Mouse (Mus musculus) left cerebral cortex, adult 11 months (tissue): ENCODE measurements around the gene Pafah1b1.

Experiments used
- DNase-seq: peaks from one replicate; pipeline ENCODE4 v3.0.0; 2022; ENCODE audit warnings: low spot score

Gene Pafah1b1

DNA sequence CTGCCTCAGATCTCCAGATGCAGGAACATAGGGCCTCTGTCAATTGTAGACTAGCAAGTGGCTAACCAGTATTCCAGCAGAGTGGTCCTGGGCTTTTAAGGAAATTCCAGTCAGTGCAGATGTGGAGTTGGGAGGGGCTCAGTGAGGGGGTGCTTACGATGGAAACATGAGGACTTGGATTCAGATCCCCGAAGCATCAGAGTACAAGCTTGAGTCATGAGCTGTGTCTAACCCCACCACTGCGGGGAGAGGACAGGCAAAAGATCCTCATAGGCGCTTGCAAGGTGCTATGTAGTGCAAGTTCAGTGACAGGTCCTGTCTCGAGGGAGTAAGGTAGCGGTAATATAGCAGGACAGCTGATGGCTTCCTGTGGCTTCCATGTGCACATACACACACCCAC lies 62.2 kb downstream of the Pafah1b1 start:
- DNase-seq: no peak

DNA sequence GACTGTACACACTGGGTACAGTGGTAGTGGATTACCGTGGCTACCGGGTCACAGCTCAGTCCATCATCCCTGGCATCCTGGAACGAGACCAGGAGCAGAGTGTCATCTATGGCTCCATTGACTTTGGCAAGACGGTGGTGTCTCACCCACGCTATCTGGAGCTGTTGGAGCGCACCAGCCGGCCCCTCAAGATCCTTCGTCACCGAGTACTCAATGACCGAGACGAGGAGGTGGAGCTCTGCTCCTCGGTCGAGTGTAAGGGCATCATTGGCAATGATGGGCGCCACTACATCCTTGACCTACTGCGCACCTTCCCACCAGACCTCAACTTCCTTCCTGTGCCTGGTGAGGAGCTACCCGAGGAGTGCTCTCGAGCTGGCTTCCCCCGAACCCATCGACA lies 62.8 kb downstream of the Pafah1b1 start:
- no peak for DNase-seq

DNA sequence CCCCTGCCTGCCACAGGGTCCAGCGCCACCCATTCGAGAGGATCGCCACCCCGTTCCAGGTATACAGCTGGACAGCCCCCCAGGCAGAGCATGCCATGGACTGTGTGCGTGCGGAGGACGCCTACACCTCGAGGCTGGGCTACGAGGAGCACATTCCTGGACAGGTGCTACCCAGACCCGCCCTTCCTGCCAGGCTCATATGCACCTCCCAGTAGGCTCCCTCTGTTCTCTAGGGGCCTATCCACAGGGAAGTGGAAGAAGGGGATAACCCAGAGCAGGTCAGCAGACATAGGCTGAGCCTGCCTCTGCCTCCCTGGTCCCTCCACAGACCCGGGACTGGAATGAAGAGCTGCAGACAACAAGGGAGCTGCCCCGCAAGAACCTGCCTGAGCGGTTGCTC lies 64.1 kb downstream of the Pafah1b1 start:
- DNase-seq: no peak

- no peak for DNase-seq
Observed at GRCm38 (mm10) chr11:74655941-74656340, 68.5 kb downstream of the Pafah1b1 start.

- DNase-seq: no peak
Observed at GRCm38 (mm10) chr11:74653385-74653784, 71.1 kb downstream of the Pafah1b1 start.

DNA sequence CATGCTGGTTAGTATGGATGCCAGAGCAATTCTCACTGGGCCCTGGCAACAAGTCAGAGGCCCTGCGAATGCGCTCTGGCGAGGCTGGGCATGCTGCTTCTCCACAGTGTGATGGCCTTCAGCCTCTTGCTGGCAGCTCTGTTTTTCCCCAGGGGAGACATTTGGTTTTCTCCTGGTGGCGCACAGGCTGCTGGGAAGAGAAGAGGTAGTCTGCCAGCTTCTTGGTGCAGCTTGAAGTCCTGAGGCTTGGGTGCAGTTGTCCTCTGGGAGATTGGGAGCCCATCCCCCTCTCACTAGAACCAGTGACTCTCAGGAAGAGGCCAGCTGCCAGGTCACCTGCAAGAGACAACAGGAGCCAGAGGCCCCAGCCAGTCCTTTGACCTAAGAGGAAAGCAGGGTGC lies 71.7 kb downstream of the Pafah1b1 start:
- DNase-seq: no peak

- no peak for DNase-seq
Observed at GRCm38 (mm10) chr11:74650576-74651100, 73.8 kb downstream of the Pafah1b1 start.

GRCm38 (mm10) chr11:74649647-74650551 lies 74.6 kb downstream of the Pafah1b1 start:
- no peak for DNase-seq

GRCm38 (mm10) chr11:74649095-74649646 lies 75.3 kb downstream of the Pafah1b1 start, which contains the start of gene Cluh:
TSS of gene Cluh (plus strand) at chr11:74649495.
- peak; percentile 95 for DNase-seq

DNA sequence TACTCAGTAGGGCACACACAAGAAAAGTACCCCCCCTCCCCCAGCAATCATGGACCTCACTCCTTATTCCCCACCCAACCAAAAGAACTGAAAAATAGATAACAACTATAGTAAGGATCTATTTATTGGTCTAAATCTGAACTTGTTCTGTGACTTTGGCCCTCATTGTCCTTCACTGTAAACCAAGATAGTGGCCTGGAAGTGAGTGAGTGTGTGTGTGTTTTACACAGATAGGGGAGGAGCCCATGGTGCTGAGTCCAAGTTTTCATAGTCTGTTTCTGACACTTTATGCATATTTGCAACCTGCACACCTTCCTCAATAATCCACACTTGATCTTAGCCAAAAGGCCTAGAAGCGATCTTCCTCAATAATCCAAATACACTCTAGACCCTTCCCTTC lies 75.8 kb downstream of the Pafah1b1 start:
- no peak for DNase-seq

GRCm38 (mm10) chr11:74647966-74648365 lies 76.5 kb downstream of the Pafah1b1 start:
- DNase-seq: no peak

- no peak for DNase-seq
Observed at GRCm38 (mm10) chr11:74639628-74640027, 84.8 kb downstream of the Pafah1b1 start.

GRCm38 (mm10) chr11:74638791-74639411 lies 85.6 kb downstream of the Pafah1b1 start:
- DNase-seq: no peak

DNA sequence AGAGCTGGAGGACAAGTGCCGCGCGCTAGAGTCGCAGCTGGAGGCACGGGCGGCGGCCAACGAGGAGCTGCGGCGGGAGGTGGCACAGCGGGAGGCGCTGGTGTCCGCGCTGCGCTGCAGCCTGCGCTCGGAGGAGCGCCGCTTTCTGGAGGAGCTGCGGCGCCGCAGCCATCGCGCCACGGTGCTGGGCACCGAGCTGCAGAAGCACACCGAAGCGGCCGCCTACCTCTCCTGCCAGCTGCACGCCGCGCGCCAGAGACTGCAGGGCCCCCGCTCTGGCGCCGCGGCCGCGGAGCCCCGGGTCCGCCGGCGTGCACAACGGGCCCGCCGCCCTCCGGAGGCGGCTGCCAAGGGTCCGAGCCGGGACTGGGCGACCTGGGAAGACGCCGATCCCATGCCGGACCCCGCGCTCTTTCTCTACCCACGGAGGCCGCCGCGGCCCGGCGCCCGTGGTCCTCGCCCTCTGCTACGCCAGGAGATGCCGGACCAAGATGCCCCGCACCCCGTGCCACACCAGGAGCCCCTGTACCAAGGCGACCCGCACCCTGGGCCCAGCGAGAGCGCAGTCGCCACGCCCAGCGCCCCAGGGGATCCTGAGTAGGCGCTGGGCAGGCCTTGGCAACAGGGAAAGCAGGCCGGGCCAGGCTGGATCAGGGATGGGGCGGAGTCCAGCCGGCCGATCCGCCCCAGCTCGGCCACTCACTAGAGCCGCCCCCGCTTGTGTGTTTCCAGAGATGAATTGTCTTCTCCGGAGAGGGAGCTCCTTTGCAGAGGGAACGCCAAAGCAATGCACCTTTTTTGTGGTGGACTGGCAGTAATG lies 86.3 kb downstream of the Pafah1b1 start:
- DNase-seq: no peak

DNA sequence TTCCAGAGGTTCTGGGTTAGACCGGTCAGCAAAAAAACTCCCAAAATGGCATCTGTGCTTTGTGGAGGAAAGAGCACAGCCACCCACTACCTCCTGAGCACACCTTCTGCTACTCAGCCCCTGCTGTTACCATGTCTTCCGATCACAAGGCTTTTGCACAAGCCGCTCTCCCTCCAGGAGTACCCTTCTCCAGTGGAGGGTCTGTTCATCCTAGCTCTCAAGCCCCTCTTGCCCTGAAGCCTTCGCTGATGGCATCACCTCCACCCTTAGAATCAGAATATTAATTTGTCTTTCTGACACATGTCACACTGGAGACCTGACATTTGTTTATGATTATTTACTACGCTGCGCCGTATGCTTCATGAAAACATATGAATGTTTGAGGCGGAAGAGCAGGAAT lies 87.0 kb downstream of the Pafah1b1 start:
- DNase-seq: no peak

- no peak for DNase-seq
Observed at GRCm38 (mm10) chr11:74634490-74635275, 89.8 kb downstream of the Pafah1b1 start.

DNA sequence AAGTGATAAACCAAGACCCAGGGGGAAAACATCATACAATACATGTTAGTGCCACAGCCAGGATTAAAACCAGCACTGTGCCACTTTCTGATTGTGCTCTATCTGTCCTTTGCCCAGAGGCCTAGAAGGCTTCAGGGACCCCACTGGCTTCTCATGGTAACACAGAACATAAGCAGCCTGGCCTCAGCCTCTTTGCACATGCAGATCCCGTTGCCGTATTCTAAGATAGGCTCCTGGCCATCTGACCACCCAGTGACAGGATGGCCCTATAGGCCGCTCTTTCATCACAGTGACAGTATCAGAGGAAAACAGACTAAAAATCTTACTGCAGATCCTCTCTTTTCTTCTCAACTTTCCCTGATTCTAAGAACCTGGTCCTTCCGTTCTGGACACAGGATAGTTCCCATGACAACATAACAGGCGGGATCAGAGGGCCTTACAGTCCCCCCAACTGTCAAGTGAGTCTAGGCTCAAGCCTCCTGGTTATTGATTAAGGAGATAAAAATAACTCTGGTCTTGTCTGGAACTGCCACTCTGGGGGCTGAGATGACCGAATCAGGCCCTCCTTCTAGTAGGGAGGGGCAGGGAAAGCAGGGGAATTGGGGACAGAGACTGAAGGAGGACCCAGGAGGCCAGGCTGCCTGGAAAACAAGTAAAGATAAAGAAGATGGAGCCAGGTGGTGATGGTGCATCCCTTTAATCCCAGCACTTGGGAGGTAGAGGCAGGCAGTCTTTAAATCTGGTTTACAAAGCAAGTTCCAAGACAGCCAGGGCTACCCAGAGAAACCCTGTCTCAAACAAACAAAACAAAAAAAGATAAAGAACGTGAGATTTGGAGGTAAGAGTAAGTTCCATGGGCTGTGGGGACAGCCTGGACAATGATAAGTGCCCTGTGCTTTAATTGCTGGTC lies 92.3 kb downstream of the Pafah1b1 start:
- no peak for DNase-seq

DNA sequence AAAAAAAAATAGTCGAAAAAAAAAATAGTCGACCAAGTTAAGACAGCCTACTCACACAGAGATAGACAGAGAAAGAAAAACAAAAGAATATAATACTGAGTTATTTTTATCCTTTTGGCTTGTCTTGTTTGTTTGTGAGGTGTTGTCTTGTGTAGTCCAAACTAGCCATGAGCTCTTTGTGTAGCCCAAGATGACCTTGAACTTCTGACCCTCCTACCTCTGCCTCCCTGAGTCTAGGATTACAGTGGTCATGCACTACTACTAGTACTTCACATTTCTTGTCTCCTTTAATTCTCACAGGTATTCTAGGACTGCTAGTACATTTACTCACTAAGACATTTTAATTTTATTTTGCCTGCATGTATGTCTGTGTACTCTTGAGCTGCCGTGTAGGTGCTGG lies 97.0 kb downstream of the Pafah1b1 start:
- DNase-seq: no peak

- DNase-seq: no peak
Observed at GRCm38 (mm10) chr11:74625333-74625732, 99.1 kb downstream of the Pafah1b1 start.
